Mouse (Mus musculus) neural tube, embryonic 10.5 days (tissue): ENCODE measurements around the gene 1810009J06Rik.
"Not testable (repeated sequence)": the region's sequence is repeated elsewhere in the genome, so short reads cannot be mapped to it uniquely, and the experiment has no call there.

ENCODE experiments used
- DNase-seq: peaks from one replicate; pipeline ENCODE4 v3.0.0-alpha.2; 2017; ENCODE audit warnings: low spot score; ENCODE audit errors: extremely low spot score

Gene 1810009J06Rik

GRCm38 (mm10) chr6:40964454-40964853, at the start of gene 1810009J06Rik:
1810009J06Rik (plus strand) TSS chr6:40964754.
- not testable (repeated sequence) for DNase-seq

- no peak for DNase-seq
Measured at GRCm38 (mm10) chr6:40919954-40920353, 44.6 kb upstream of the 1810009J06Rik start.

- no peak for DNase-seq
Measured at GRCm38 (mm10) chr6:40940457-40940856, 24.1 kb upstream of the 1810009J06Rik start, which contains the start of gene 1700074P13Rik. 1700074P13Rik (minus strand) TSS chr6:40940557.

- DNase-seq, result no peak
Measured at GRCm38 (mm10) chr6:40951770-40952169, 12.8 kb upstream of the 1810009J06Rik start, which contains the start of gene Gm4744. Gm4744 (minus strand) TSS chr6:40951870.

GRCm38 (mm10) chr6:40953716-40954115, 10.8 kb upstream of the 1810009J06Rik start:
- DNase-seq, result no peak

- DNase-seq, result not testable (repeated sequence)
Measured at GRCm38 (mm10) chr6:40999379-40999778, 34.8 kb downstream of the 1810009J06Rik start, which contains the start of gene Gm2663. Gm2663 (minus strand) TSS chr6:40999479.

- DNase-seq, result no peak
Measured at GRCm38 (mm10) chr6:41015065-41015464, 50.5 kb downstream of the 1810009J06Rik start.
